Mouse (Mus musculus): ENCODE data around the gene Robo1.

- TF ChIP-seq EP300 (IDR thresholded peaks at IDR 0.05; ENCODE audit: insufficient read depth, low read depth, low read length) = no peak
- no peak for TF ChIP-seq CTCF (IDR thresholded peaks at IDR 0.05; ENCODE audit: low read depth, low read length)
- TF ChIP-seq POLR2A (IDR thresholded peaks at IDR 0.05; ENCODE audit: insufficient read depth, low read length) = no peak
These were observed 73.7 kb downstream of the Robo1 start for GRCm38 (mm10) chr16:72381819-72382218.
